Mouse (Mus musculus) embryonic stem cell, embryonic (primary cell): ENCODE data around the gene Tacc2.

ENCODE experiments used
- CTCF ChIA-PET, 4 experiments: fragments of 300-600 bp in 2 of 4; fragments of 350-600 bp in 2 of 4; sonication (Branson Sonifier 250); formaldehyde crosslinking; loops; one replicate each; lab custom pipeline; 2022; ENCODE audit warnings: inconsistent platforms in 2 of 4; lab: Charles Lee
- POLR2A ChIA-PET, 4 experiments: fragments of 300-600 bp in 2 of 4; fragments of 350-600 bp in 2 of 4; sonication (Branson Sonifier 250); formaldehyde crosslinking; loops; one replicate each; lab custom pipeline; 2022; ENCODE audit warnings: antibody characterized with exemption in 4 of 4, inconsistent platforms in 1 of 4; lab: Charles Lee

Tacc2 gene

GRCm38 (mm10) chr7:130624299-130624698 is 47.1 kb downstream of the Tacc2 start:
- CTCF ChIA-PET: interaction anchor here in 2 of 4 experiments (1.2 to 1.4 kb wide), 3 partner anchors 19 to 138 kb away, joined by 3 to 7 read pairs (median 3); no protein-coding TSS in a partner anchor
- POLR2A ChIA-PET: interaction anchor here in 3 of 4 experiments (0.6 to 2.4 kb wide), 7 partner anchors 9 to 91 kb away, joined by 3 to 12 read pairs (median 4); no protein-coding TSS in a partner anchor

- ChIA-PET POLR2A (interaction anchor here in 2 of 4 experiments (1.3 to 4.4 kb wide), 7 partner anchors 10 to 45 kb away, joined by 3 to 35 read pairs (median 4); no protein-coding TSS in a partner anchor), CTCF (interaction anchor here in 2 of 4 experiments (0.6 to 1.3 kb wide), 3 partner anchors 20 to 137 kb away, joined by 3 to 4 read pairs (median 3); no protein-coding TSS in a partner anchor)
Measured at GRCm38 (mm10) chr7:130625361-130625760, 48.1 kb downstream of the Tacc2 start.

DNA sequence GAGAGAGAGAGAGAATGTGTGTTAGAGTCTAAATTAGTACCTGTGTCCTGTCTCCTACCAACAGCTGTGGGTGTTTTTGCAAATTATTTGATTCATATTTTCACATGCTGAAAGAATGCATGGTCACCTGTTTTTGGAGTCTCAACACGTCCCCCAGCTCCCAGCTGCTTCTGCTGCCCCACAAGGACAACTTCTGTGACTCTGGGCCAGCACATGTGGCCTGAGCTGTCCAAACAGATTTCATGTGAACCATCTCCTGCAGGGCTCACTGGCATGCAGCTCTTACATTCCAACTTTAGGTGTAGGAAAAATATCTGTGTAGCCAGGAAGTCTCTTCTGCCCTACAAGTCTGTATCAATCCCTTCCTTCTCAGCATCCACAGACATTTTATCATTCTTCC is 51.4 kb downstream of the Tacc2 start:
- CTCF ChIA-PET: interaction anchor here in 1 of 4 experiments (1.4 kb wide), 1 partner anchor 133 kb away, joined by 3 read pairs; no protein-coding TSS in a partner anchor
- POLR2A ChIA-PET: interaction anchor here in 3 of 4 experiments (0.6 to 4.4 kb wide), 5 partner anchors 17 to 146 kb away, joined by 3 to 35 read pairs (median 5); no protein-coding TSS in a partner anchor

GRCm38 (mm10) chr7:130629999-130630398 is 52.8 kb downstream of the Tacc2 start:
- POLR2A ChIA-PET: interaction anchor here (0.7 to 6.7 kb wide), 10 partner anchors 8 to 97 kb away, joined by 3 to 57 read pairs (median 3); no protein-coding TSS in a partner anchor
- CTCF ChIA-PET: no interaction called here

DNA sequence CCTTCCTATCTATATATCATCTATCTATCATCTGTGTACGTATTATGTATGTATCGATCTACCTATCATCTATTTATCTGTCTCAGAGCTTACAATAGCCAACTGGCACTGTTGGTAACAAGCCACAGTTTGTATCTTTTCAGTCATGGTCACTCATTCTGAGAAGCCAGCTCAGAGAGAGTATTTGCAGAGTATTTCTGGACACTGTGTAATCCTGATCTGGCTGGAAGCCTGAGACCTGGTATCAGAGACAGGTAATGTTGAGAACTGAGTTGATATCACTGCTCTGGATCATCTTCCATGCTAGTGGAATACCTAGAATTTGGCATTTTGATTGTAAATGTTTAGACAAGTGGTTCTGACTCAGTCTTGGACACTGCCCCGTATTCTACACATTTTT is 53.7 kb downstream of the Tacc2 start:
- ChIA-PET POLR2A (interaction anchor here in 2 of 4 experiments (1.0 to 6.7 kb wide), 9 partner anchors 8 to 84 kb away, joined by 3 to 57 read pairs (median 5); no protein-coding TSS in a partner anchor), CTCF (no interaction called here)

DNA sequence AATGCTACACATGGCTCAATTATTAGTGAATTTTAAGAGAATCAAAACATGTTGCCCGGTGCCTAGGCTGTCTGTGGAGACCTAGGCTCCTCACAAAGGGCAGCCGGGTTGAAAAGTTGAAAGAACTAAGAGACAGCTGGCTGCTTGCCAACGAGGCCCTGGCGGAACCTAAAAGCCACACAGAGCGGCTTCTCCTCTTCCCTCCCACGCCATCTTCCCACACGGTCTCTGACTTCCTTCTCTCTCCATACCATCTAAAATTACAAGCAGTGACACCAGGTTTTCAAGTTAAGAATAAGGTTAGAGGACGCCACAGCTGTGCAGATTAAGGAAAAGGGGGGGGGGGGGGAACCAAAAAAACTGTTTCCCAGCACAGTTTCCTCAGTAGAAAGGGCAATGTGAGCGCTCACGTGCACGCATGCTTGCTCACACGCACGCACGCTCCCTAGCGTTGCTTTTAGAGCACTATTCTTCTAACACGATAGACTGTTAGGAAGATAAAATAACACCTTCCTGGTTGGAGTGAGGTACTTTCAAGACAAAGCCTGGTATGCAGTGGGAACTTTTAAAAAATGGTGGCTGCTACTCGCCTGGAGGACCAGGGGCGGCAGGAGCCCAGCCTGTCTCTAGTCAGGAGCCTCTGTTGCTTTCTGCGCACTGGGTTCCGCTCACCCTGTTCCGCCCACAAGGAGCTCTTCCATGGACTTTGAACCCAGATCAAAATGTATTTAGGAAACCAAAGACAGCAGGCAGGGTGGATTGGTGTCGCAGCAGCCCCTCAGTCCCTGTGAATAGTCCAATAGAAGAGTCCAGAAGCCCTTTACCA is 54.5 kb downstream of the Tacc2 start:
- ChIA-PET POLR2A (interaction anchor here in 3 of 4 experiments (0.5 to 6.7 kb wide), 16 partner anchors 9 to 1332 kb away, joined by 3 to 57 read pairs (median 5); no protein-coding TSS in a partner anchor), CTCF (interaction anchor here in 2 of 4 experiments (0.5 to 1.0 kb wide), 2 partner anchors 27 to 278 kb away, joined by 3 read pairs; no protein-coding TSS in a partner anchor)

GRCm38 (mm10) chr7:130632379-130632732 is 55.1 kb downstream of the Tacc2 start:
- ChIA-PET POLR2A (interaction anchor here in 3 of 4 experiments (0.5 to 6.7 kb wide), 12 partner anchors 9 to 1332 kb away, joined by 3 to 57 read pairs (median 5); no protein-coding TSS in a partner anchor), CTCF (interaction anchor here in 1 of 4 experiments (1.0 kb wide), 1 partner anchor 27 kb away, joined by 3 read pairs; no protein-coding TSS in a partner anchor)

- ChIA-PET POLR2A (interaction anchor here in 2 of 4 experiments (0.6 to 6.7 kb wide), 3 partner anchors 11 to 17 kb away, joined by 3 to 57 read pairs (median 7); no protein-coding TSS in a partner anchor), CTCF (interaction anchor here in 3 of 4 experiments (0.6 to 1.2 kb wide), 4 partner anchors 29 to 89 kb away, joined by 3 to 7 read pairs (median 4); no protein-coding TSS in a partner anchor)
Measured at GRCm38 (mm10) chr7:130634259-130634871, 57.1 kb downstream of the Tacc2 start.

- ChIA-PET CTCF (no interaction called here), POLR2A (interaction anchor here in 2 of 4 experiments (0.8 to 6.7 kb wide), 3 partner anchors 8 to 12 kb away, joined by 3 to 57 read pairs (median 7); no protein-coding TSS in a partner anchor)
Measured at GRCm38 (mm10) chr7:130635212-130635611, 58.0 kb downstream of the Tacc2 start.

DNA sequence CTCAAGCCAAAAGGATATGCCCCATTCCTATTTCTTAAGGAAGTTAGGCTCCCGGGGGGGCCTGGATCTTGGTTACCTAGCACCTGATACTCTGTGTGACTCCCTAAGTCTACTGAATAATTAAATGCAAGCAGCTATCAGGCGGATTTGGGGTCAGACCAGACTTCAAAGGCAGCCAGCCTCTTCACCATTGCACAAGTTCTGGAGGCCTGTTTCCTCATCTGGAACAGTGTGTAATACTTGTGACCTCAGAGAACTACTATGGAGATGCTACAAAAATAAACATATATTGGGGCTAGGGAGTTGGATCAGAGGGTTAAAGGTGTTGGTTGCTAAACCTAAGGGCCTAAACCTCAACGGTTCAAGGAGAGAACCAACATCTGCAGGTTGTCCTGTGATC is 59.0 kb downstream of the Tacc2 start:
- ChIA-PET POLR2A (interaction anchor here in 1 of 4 experiments (0.8 to 6.7 kb wide), 3 partner anchors 9 to 16 kb away, joined by 3 to 57 read pairs (median 3); no protein-coding TSS in a partner anchor), CTCF (no interaction called here)

DNA sequence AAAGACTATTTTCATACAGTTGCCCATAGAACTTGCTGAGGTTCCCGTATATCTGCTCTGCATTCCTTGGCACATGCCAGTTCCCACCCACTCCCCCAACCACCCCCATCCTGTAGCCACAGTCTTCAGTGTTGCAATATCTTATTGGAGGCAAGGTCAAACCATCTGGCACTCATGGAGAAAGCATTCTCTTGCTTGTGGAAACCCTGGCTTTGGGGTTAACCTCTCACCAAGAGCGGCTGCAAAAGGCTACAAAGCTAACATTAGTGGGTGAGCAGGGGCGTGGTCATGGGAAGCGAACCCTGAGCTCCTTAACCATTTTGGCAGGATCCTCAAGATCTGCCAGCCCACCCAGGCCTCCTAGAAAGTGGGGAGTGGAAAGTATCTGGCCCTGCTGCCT is 59.7 kb downstream of the Tacc2 start:
- CTCF ChIA-PET: interaction anchor here in 2 of 4 experiments (0.5 to 1.4 kb wide), 3 partner anchors 9 to 45 kb away, joined by 3 to 5 read pairs (median 4); no protein-coding TSS in a partner anchor
- POLR2A ChIA-PET: interaction anchor here in 3 of 4 experiments (0.7 to 1.5 kb wide), 7 partner anchors 9 to 15 kb away, joined by 3 to 9 read pairs (median 4); no protein-coding TSS in a partner anchor

DNA sequence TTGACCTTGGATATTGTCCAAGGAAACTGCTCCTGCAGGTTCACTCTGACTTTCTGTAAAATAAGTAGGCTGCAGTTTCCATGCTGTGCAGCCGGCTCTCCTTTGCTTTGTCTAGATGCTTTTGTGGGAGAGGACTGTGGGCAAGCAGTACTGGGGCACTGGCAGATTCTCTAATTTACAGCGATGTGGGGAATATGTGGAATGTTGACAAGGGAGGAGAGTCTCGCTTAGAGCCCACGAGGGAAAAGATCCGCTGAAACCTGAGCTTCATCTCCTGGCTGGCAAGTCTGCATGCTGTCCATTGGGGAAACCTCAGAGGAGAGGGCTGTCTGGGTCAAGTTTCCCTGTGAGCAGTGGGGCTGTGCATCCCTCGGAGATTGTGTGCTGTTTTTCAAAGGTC is 60.6 kb downstream of the Tacc2 start:
- CTCF ChIA-PET: interaction anchor here in 1 of 4 experiments (1.3 to 1.4 kb wide), 2 partner anchors 8 to 33 kb away, joined by 4 to 5 read pairs; no protein-coding TSS in a partner anchor

DNA sequence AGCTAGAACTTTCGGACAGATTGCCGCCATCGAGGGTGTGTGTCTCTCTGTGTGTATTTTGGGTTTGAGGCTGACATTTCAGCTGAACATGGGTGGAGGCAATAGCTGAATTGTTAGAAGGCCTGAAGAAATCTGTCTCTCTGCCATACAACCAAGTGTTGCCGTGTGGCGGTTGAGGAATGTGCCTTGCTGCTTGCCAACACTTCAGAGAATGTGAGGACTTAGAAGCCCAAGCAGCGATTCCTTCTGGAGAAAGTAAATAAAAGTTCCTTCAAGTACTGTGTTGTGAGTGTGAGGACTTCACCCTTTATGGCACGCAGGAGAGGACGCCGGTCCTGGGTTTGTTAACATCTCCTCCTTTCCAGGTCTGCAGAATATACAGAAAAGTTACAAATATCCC is 63.4 kb downstream of the Tacc2 start:
- ChIA-PET CTCF (no interaction called here), POLR2A (interaction anchor here in 2 of 4 experiments (0.5 to 2.3 kb wide), 4 partner anchors 9 to 27 kb away, joined by 3 to 9 read pairs (median 4); no protein-coding TSS in a partner anchor)

More for the DNA sequence above, 60.6 kb downstream of the Tacc2 start:
- POLR2A ChIA-PET: interaction anchor here in 2 of 4 experiments (0.6 to 1.5 kb wide), 5 partner anchors 8 to 12 kb away, joined by 3 to 9 read pairs (median 4); no protein-coding TSS in a partner anchor

- ChIA-PET POLR2A (interaction anchor here (0.5 to 7.7 kb wide), 90 partner anchors 8 to 717 kb away, joined by 3 to 76 read pairs (median 6); partner anchors contain the start of genes 2310057M21Rik (in 1 of the 4), Ate1 (in 1 of the 4), Nsmce4a (in 1 of the 4) and Plekha1 (in 1 of the 4)), CTCF (interaction anchor here in 3 of 4 experiments (0.6 to 2.4 kb wide), 7 partner anchors 8 to 537 kb away, joined by 3 to 8 read pairs (median 5); no protein-coding TSS in a partner anchor)
Measured at GRCm38 (mm10) chr7:130645332-130645993, 68.2 kb downstream of the Tacc2 start.

GRCm38 (mm10) chr7:130645994-130646761 is 68.9 kb downstream of the Tacc2 start:
- ChIA-PET CTCF (interaction anchor here in 3 of 4 experiments (0.7 to 2.4 kb wide), 10 partner anchors 9 to 116 kb away, joined by 3 to 8 read pairs (median 4); no protein-coding TSS in a partner anchor), POLR2A (interaction anchor here (0.5 to 7.7 kb wide), 103 partner anchors 9 to 717 kb away, joined by 3 to 76 read pairs (median 6); partner anchors contain the start of genes 2310057M21Rik (in 1 of the 4), Ate1 (in 1 of the 4), Nsmce4a (in 1 of the 4) and Plekha1 (in 1 of the 4))

- ChIA-PET POLR2A (interaction anchor here in 3 of 4 experiments (0.6 to 7.7 kb wide), 78 partner anchors 8 to 305 kb away, joined by 3 to 76 read pairs (median 7); partner anchors contain the start of genes Ate1 (in 1 of the 3), Nsmce4a (in 1 of the 3) and Plekha1 (in 1 of the 3)), CTCF (interaction anchor here in 3 of 4 experiments (0.8 to 2.4 kb wide), 8 partner anchors 9 to 115 kb away, joined by 3 to 8 read pairs (median 4); no protein-coding TSS in a partner anchor)
Measured at GRCm38 (mm10) chr7:130646762-130647139, 69.5 kb downstream of the Tacc2 start.
